Mouse (Mus musculus): ENCODE results near the gene Lbr. TPM values are rescaled to one million over a fixed set of nuclear protein-coding genes. Genes with fewer than 3 reads are reported as not detected.

The Lbr gene
- polyA plus RNA-seq (2014; fragmentation: Nextera tagmentation; extraction: Ambion mirVana): 126 and 131 TPM in 2 replicates

- H3K27me3 ChIP-seq (ENCODE audit: control insufficient read depth, insufficient read depth, low read length): no peaks in the 10 kb centered on the region
- ATAC-seq (ENCODE audit: insufficient number of reproducible peaks, insufficient read depth, low FRiP score, low read depth): no peak
- 2% methylated on average over 14 of the region's 14 CpGs for WGBS
Measured at GRCm38 (mm10) chr1:181842781-181843180, at the start of gene Lbr. TSS of gene Lbr (minus strand) at chr1:181843046.

GRCm38 (mm10) chr1:181889670-181890069 is 46.8 kb upstream of the Lbr start:
- H3K4me3 ChIP-seq (ENCODE audit: low read depth, low read length): no peak overlapping the region
- WGBS: 88% methylated on average over 7 of the region's 7 CpGs
- no peaks in the 10 kb centered on the region for H3K27me3 ChIP-seq (ENCODE audit: control insufficient read depth, insufficient read depth, low read length)
- no peak overlapping the region for H3K27ac ChIP-seq (ENCODE audit: low read length)
- no peak overlapping the region for H3K9ac ChIP-seq (replicated peaks; ENCODE audit: low read depth, low read length)
- no peak for ATAC-seq (ENCODE audit: insufficient number of reproducible peaks, insufficient read depth, low FRiP score, low read depth)
- H3K9me3 ChIP-seq (ENCODE audit: control insufficient read depth, low read depth, low read length): no peaks in the 10 kb centered on the region
- H3K4me2 ChIP-seq (replicated peaks; ENCODE audit: low read depth, low read length): no peak overlapping the region
- no peaks in the 10 kb centered on the region for H3K36me3 ChIP-seq (ENCODE audit: control insufficient read depth, insufficient read depth, low read length)
- no peaks in the 10 kb centered on the region for H3K4me1 ChIP-seq (ENCODE audit: control insufficient read depth, insufficient read depth, low read length)

More at GRCm38 (mm10) chr1:181842781-181843180, at the start of gene Lbr:
- Histone ChIP-seq H3K36me3 (ENCODE audit: control insufficient read depth, insufficient read depth, low read length) (0 out of 2 replicates have a peak, but pooled peaks cover 4% of the 10 kb centered on the region), H3K4me3 (ENCODE audit: low read depth, low read length) (peak within 1 kb of the TSS; percentile 90), H3K9me3 (ENCODE audit: control insufficient read depth, low read depth, low read length) (no peaks in the 10 kb centered on the region), H3K4me1 (ENCODE audit: control insufficient read depth, insufficient read depth, low read length) (peaks cover 21% of the 10 kb centered on the region), H3K27ac (ENCODE audit: low read length) (peak within 1 kb of the TSS; percentile 94), H3K4me2 (replicated peaks; ENCODE audit: low read depth, low read length) (peak within 1 kb of the TSS; percentile 89), H3K9ac (replicated peaks; ENCODE audit: low read depth, low read length) (peak within 1 kb of the TSS; percentile 85)

GRCm38 (mm10) chr1:181888801-181889200 is 46.0 kb upstream of the Lbr start:
- Histone ChIP-seq H3K27ac (ENCODE audit: low read length) (no peak overlapping the region), H3K36me3 (ENCODE audit: control insufficient read depth, insufficient read depth, low read length) (no peaks in the 10 kb centered on the region), H3K27me3 (ENCODE audit: control insufficient read depth, insufficient read depth, low read length) (no peaks in the 10 kb centered on the region), H3K9me3 (ENCODE audit: control insufficient read depth, low read depth, low read length) (no peaks in the 10 kb centered on the region), H3K4me3 (ENCODE audit: low read depth, low read length) (no peak overlapping the region), H3K9ac (replicated peaks; ENCODE audit: low read depth, low read length) (no peak overlapping the region), H3K4me1 (ENCODE audit: control insufficient read depth, insufficient read depth, low read length) (no peaks in the 10 kb centered on the region), H3K4me2 (replicated peaks; ENCODE audit: low read depth, low read length) (no peak overlapping the region)
- WGBS: 5% methylated on average over 11 of the region's 11 CpGs
- ATAC-seq (ENCODE audit: insufficient number of reproducible peaks, insufficient read depth, low FRiP score, low read depth): peak; percentile 53; the same call in 1 of the 2 replicates

- H3K9me3 ChIP-seq (ENCODE audit: control insufficient read depth, low read depth, low read length): no peaks in the 10 kb centered on the region
- H3K9ac ChIP-seq (replicated peaks; ENCODE audit: low read depth, low read length): no peak overlapping the region
- WGBS: 30% methylated on average over 8 of the region's 8 CpGs
- no peaks in the 10 kb centered on the region for H3K27me3 ChIP-seq (ENCODE audit: control insufficient read depth, insufficient read depth, low read length)
- H3K36me3 ChIP-seq (ENCODE audit: control insufficient read depth, insufficient read depth, low read length): no peaks in the 10 kb centered on the region
- no peak overlapping the region for H3K4me3 ChIP-seq (ENCODE audit: low read depth, low read length)
- H3K4me1 ChIP-seq (ENCODE audit: control insufficient read depth, insufficient read depth, low read length): no peaks in the 10 kb centered on the region
- ATAC-seq (ENCODE audit: insufficient number of reproducible peaks, insufficient read depth, low FRiP score, low read depth): peak; percentile 48; the same call in 1 of the 2 replicates
- no peak overlapping the region; the same call in 1 of the 2 replicates for H3K4me2 ChIP-seq (replicated peaks; ENCODE audit: low read depth, low read length)
- H3K27ac ChIP-seq (ENCODE audit: low read length): no peak overlapping the region
Measured at GRCm38 (mm10) chr1:181881532-181881931, 38.7 kb upstream of the Lbr start.

GRCm38 (mm10) chr1:181880752-181881325 is 38.0 kb upstream of the Lbr start:
- H3K9ac ChIP-seq (replicated peaks; ENCODE audit: low read depth, low read length): no peak overlapping the region
- H3K27me3 ChIP-seq (ENCODE audit: control insufficient read depth, insufficient read depth, low read length): no peaks in the 10 kb centered on the region
- no peaks in the 10 kb centered on the region for H3K4me1 ChIP-seq (ENCODE audit: control insufficient read depth, insufficient read depth, low read length)
- H3K9me3 ChIP-seq (ENCODE audit: control insufficient read depth, low read depth, low read length): no peaks in the 10 kb centered on the region
- H3K4me3 ChIP-seq (ENCODE audit: low read depth, low read length): no peak overlapping the region
- no peaks in the 10 kb centered on the region for H3K36me3 ChIP-seq (ENCODE audit: control insufficient read depth, insufficient read depth, low read length)
- ATAC-seq (ENCODE audit: insufficient number of reproducible peaks, insufficient read depth, low FRiP score, low read depth): peak; percentile 25; the same call in 1 of the 2 replicates
- no peak overlapping the region for H3K4me2 ChIP-seq (replicated peaks; ENCODE audit: low read depth, low read length)
- 50% methylated on average over 15 of the region's 15 CpGs for WGBS
- H3K27ac ChIP-seq (ENCODE audit: low read length): no peak overlapping the region

GRCm38 (mm10) chr1:181878436-181878835 is 35.6 kb upstream of the Lbr start:
- H3K9ac ChIP-seq (replicated peaks; ENCODE audit: low read depth, low read length): no peak overlapping the region

GRCm38 (mm10) chr1:181877088-181877487 is 34.2 kb upstream of the Lbr start:
- H3K9ac ChIP-seq (replicated peaks; ENCODE audit: low read depth, low read length): no peak overlapping the region
- H3K4me3 ChIP-seq (ENCODE audit: low read depth, low read length): no peak overlapping the region
- H3K4me1 ChIP-seq (ENCODE audit: control insufficient read depth, insufficient read depth, low read length): no peaks in the 10 kb centered on the region
- 35% methylated on average over 5 of the region's 5 CpGs for WGBS
- no peaks in the 10 kb centered on the region for H3K36me3 ChIP-seq (ENCODE audit: control insufficient read depth, insufficient read depth, low read length)
- H3K4me2 ChIP-seq (replicated peaks; ENCODE audit: low read depth, low read length): no peak overlapping the region
- no peaks in the 10 kb centered on the region for H3K9me3 ChIP-seq (ENCODE audit: control insufficient read depth, low read depth, low read length)
- H3K27ac ChIP-seq (ENCODE audit: low read length): no peak overlapping the region
- no peaks in the 10 kb centered on the region for H3K27me3 ChIP-seq (ENCODE audit: control insufficient read depth, insufficient read depth, low read length)
- ATAC-seq (ENCODE audit: insufficient number of reproducible peaks, insufficient read depth, low FRiP score, low read depth): no peak

More at GRCm38 (mm10) chr1:181878436-181878835, 35.6 kb upstream of the Lbr start:
- Histone ChIP-seq H3K4me2 (replicated peaks; ENCODE audit: low read depth, low read length) (no peak overlapping the region), H3K27ac (ENCODE audit: low read length) (no peak overlapping the region), H3K27me3 (ENCODE audit: control insufficient read depth, insufficient read depth, low read length) (no peaks in the 10 kb centered on the region), H3K36me3 (ENCODE audit: control insufficient read depth, insufficient read depth, low read length) (no peaks in the 10 kb centered on the region), H3K4me1 (ENCODE audit: control insufficient read depth, insufficient read depth, low read length) (no peaks in the 10 kb centered on the region), H3K9me3 (ENCODE audit: control insufficient read depth, low read depth, low read length) (no peaks in the 10 kb centered on the region), H3K4me3 (ENCODE audit: low read depth, low read length) (no peak overlapping the region)
- WGBS: 78% methylated on average over 5 of the region's 5 CpGs
- no peak for ATAC-seq (ENCODE audit: insufficient number of reproducible peaks, insufficient read depth, low FRiP score, low read depth)

GRCm38 (mm10) chr1:181876656-181877055 is 33.8 kb upstream of the Lbr start:
- H3K27me3 ChIP-seq (ENCODE audit: control insufficient read depth, insufficient read depth, low read length): no peaks in the 10 kb centered on the region
- no peaks in the 10 kb centered on the region for H3K4me1 ChIP-seq (ENCODE audit: control insufficient read depth, insufficient read depth, low read length)
- 56% methylated on average over 3 of the region's 3 CpGs for WGBS
- ATAC-seq (ENCODE audit: insufficient number of reproducible peaks, insufficient read depth, low FRiP score, low read depth): no peak
- H3K4me2 ChIP-seq (replicated peaks; ENCODE audit: low read depth, low read length): no peak overlapping the region
- no peak overlapping the region for H3K27ac ChIP-seq (ENCODE audit: low read length)
- no peak overlapping the region for H3K9ac ChIP-seq (replicated peaks; ENCODE audit: low read depth, low read length)
- no peaks in the 10 kb centered on the region for H3K9me3 ChIP-seq (ENCODE audit: control insufficient read depth, low read depth, low read length)
- no peaks in the 10 kb centered on the region for H3K36me3 ChIP-seq (ENCODE audit: control insufficient read depth, insufficient read depth, low read length)
- H3K4me3 ChIP-seq (ENCODE audit: low read depth, low read length): no peak overlapping the region
